Mouse (Mus musculus) pancreas, adult 10 weeks (tissue): ENCODE data around the gene Glp2r. TPM values are rescaled to one million over a fixed set of nuclear protein-coding genes. Genes with fewer than 3 reads are reported as not detected.

ENCODE experiments used
- polyA plus RNA-seq: library from polyadenylated mRNA; stranded (reverse); fragments of 350-450 nt; fragmentation: Illumina TruSeq; extraction: RNeasy Lipid Tissue Mini Kit (QIAGEN cat#74804); gene quantifications from one replicate; pipeline ENCODE4 v1.2.3, GENCODE M21; 2015; ENCODE audit warnings: low read depth, low replicate concordance; ENCODE audit not compliant: insufficient read depth

Glp2r gene
- not detected for polyA plus RNA-seq

GRCm38 (mm10) chr11:67771053-67771452 lies at the start of gene Glp2r:
Glp2r (minus strand) TSS chr11:67771153.

DNA sequence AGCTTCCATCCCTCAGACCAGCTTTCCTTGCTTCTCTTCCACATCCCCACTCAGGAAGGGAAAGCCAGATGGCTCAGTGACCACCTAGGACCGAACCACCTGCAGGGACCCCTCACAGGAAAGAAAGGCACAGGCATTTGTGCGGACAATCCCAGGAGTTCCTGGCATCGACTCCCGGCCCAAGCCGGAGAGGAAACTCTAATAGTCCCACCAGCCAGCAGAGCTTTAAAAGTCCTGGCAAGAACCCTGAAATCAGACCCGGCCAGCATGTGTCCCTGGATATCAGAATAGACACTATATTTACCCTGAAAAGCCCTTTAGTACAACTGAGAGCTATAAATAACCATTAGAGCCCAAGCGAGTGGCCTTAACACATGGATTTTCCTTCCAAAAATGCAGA lies 27.0 kb upstream of the Glp2r start, which contains the start of gene Dhrs7c:
TSS of gene Dhrs7c (plus strand) at position 257 of the 400 bp plus-strand sequence.

GRCm38 (mm10) chr11:67774379-67774778 lies 3.4 kb upstream of the Glp2r start, which contains the start of gene Gsg1l2:
Gsg1l2 (plus strand) TSS chr11:67774608.

DNA sequence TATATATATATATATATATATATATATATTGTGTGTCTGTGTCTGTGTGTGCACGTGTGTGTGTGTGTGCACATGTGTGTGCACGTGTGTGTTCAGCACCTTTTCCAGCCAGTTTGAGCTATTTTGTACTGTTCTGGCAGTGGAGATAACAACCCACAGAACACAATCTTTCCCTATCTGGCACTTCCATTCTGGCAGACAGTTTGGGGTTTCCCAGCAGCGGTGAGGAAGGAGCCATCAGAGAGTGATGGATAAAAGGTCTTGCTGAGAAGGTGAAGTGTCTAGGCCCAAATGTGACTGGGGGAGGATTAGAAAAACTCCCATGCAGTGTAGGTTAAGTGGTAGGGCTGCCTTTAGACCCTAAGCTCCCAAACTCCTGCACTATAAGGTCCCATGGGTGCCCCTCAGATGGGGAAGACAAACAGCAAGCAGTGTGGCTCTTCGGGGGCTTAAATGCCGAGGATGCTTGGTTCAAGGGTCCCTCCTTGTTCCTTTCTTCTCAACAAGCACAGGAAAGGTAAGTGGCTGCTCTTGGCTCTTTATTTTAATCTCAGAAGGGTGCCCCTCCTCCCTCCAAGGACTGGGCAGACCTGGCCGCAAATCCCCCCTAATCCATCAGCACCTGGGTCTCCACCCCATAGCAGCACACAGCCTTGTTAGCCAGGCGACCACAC lies 76.1 kb downstream of the Glp2r start, which contains the start of gene Rcvrn:
TSS of gene Rcvrn (plus strand) at position 624 of the 674 bp plus-strand sequence.

Other genes starting within 250 kb of the Glp2r start
- not detected for gene Rcvrn, start 75.8 kb downstream of the Glp2r start, polyA plus RNA-seq
- not detected for gene Gsg1l2, start 3.5 kb upstream of the Glp2r start, polyA plus RNA-seq
- not detected for gene Dhrs7c, start 27.0 kb upstream of the Glp2r start, polyA plus RNA-seq
- 3.3 TPM for gene Usp43, start 151.0 kb upstream of the Glp2r start, polyA plus RNA-seq
- gene Cfap52, start 194.5 kb upstream of the Glp2r start, polyA plus RNA-seq: not detected
- 12.0 TPM for gene Stx8, start 195.0 kb upstream of the Glp2r start, polyA plus RNA-seq